8 mouse cellular contexts compared by ENCODE assay signal in genomic region chr9:94534795-94535194, GRCm38 (mm10). TPM values are rescaled to one million over a fixed set of nuclear protein-coding genes. Genes with fewer than 3 reads are reported as not detected.
DNase-seq lines count a peak whose midpoint lies in the region; ATAC-seq and TF ChIP-seq lines count a peak whose summit lies in the region.

No protein-coding gene starts in this region.

- peak; percentile 24 for DNase-seq in kidney, adult 9 months
- DNase-seq in kidney, postnatal 36 days: no peak
- DNase-seq in Muller cell, postnatal 12 days (ENCODE audit: inconsistent ontology term): peak; percentile 16
- no peak for DNase-seq in liver, postnatal 0 days
- no peak for DNase-seq in urinary bladder, adult 2 months (ENCODE audit: low spot score)
- no peak for DNase-seq in ovary, postnatal 10 days (ENCODE audit: low spot score)
- no peak for DNase-seq in ovary, postnatal 14 days (ENCODE audit: low spot score)

- H3K27me3 ChIP-seq in embryonic facial prominence, embryonic 12.5 days: no peaks in the 10 kb centered on the region
- H3K27me3 ChIP-seq in liver, postnatal 0 days (ENCODE audit: insufficient read depth, low read length): no peaks in the 10 kb centered on the region

- H3K36me3 ChIP-seq in embryonic facial prominence, embryonic 12.5 days: no peaks in the 10 kb centered on the region
- H3K36me3 ChIP-seq in liver, postnatal 0 days (replicated peaks; ENCODE audit: insufficient read depth, low read length): no peaks in the 10 kb centered on the region

- peak; percentile 32 for TF ChIP-seq CTCF in liver, postnatal 0 days (IDR thresholded peaks at IDR 0.05; ENCODE audit: low read depth)

- H3K9me3 ChIP-seq in embryonic facial prominence, embryonic 12.5 days: no peaks in the 10 kb centered on the region
- H3K9me3 ChIP-seq in liver, postnatal 0 days (ENCODE audit: low read length): no peaks in the 10 kb centered on the region

- no peak overlapping the region for H3K9ac ChIP-seq in embryonic facial prominence, embryonic 12.5 days
- H3K9ac ChIP-seq in liver, postnatal 0 days (replicated peaks): no peak overlapping the region

- TF ChIP-seq EP300 in liver, postnatal 0 days (IDR thresholded peaks at IDR 0.05; ENCODE audit: low read depth): no peak

- H3K4me2 ChIP-seq in embryonic facial prominence, embryonic 12.5 days (replicated peaks): peak overlapping the region; percentile 81
- H3K4me2 ChIP-seq in liver, postnatal 0 days (ENCODE audit: low read depth, low read length): peak overlapping the region; percentile 97

- ATAC-seq in embryonic facial prominence, embryonic 12.5 days (ENCODE audit: insufficient number of reproducible peaks, insufficient read depth, low FRiP score, low TSS enrichment): no peak
- ATAC-seq in liver, postnatal 0 days: no peak

- peak overlapping the region; percentile 76; the same call in 1 of the 2 replicates for H3K4me3 ChIP-seq in embryonic facial prominence, embryonic 12.5 days
- H3K4me3 ChIP-seq in liver, postnatal 0 days (ENCODE audit: low read depth, low read length): no peak overlapping the region

- H3K27ac ChIP-seq in embryonic facial prominence, embryonic 12.5 days: no peak overlapping the region
- H3K27ac ChIP-seq in liver, postnatal 0 days (ENCODE audit: low read depth): no peak overlapping the region

- peaks cover 7% of the 10 kb centered on the region for H3K4me1 ChIP-seq in embryonic facial prominence, embryonic 12.5 days
- peaks cover 26% of the 10 kb centered on the region for H3K4me1 ChIP-seq in liver, postnatal 0 days (ENCODE audit: insufficient read depth)

RNA-seq across cellular contexts. Expression of gene 1190002N15Rik, which starts 3.1 kb away (rescaled TPM):
- polyA plus RNA-seq in embryonic facial prominence, embryonic 12.5 days (2016; fragmentation: Nextera tagmentation; extraction: Ambion mirVana): 29.9 and 40.4 TPM in 2 replicates
- polyA plus RNA-seq in liver, postnatal 0 days (2015; fragmentation: Nextera tagmentation; extraction: Ambion mirVana): 14.6 and 15.8 TPM in 2 replicates
- 21.3 and 21.5 TPM in 2 replicates for polyA plus RNA-seq in urinary bladder, adult 2 months (2012; rRNA removed)

Comparison
In these comparisons a context has a peak if more than half of its experiments do, and no peak if none do; other contexts are left out.
1. DNase-seq: peak in kidney, adult 9 months (single experiment) and Muller cell, postnatal 12 days (single experiment); none in kidney, postnatal 36 days (0 of 2), liver, postnatal 0 days (single experiment), urinary bladder, adult 2 months (single experiment), ovary, postnatal 10 days (single experiment) and ovary, postnatal 14 days (single experiment).